Mouse (Mus musculus) frontal cortex, adult (tissue): ENCODE measurements around the gene Aifm3.
A peak's percentile ranks its signal among the peaks of the same experiment; 100 is the strongest.
"Not testable (repeated sequence)": the region's sequence is repeated elsewhere in the genome, so short reads cannot be mapped to it uniquely, and the experiment has no call there.

Experiments
- ATAC-seq: cut with Nextera tagmentation; 2 replicates; pipeline ENCODE4 v1.9.2; 2017; ENCODE audit warnings: mild to moderate bottlenecking, moderate library complexity, mixed read lengths; ENCODE audit not compliant: low TSS enrichment

Aifm3 gene

DNA sequence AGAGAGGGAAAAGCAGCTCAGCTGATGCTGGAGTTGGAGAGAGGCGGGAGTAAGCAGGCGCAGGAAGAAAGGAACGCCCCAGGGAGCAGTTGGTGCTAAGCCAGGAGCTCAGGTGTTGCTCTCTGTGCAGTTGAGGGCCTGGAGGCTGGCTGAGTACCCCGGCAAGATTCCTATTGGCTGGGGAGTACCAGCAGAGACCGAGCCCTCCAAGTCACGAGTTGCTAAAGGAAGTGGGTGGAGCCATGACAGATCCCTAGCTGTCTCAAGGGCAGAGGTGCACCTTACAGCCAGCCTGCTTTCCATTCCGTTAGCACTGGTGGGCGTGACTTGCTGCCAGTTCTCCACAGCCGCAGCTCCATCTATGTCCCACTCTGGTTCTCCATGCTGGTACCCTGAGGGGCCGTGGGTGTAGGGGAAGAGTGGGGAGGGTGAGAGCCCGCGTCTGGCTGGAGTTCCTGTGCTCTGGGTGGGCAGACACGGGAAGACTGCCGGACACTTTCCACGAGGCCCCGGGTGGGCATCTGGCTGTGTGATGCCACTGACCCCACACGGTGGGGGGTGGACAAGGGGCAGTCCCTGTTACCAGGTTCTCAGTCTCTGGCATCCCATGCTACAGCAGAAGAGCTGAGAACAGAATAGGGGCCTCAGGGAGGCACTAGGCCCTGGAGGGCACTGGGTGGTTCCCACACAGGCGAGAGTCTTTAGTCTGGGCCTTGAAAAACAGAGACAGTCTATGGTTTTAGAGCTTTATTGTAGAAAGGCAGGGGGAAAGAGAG, 64.7 kb downstream of the Aifm3 start:
- peak; percentile 64 for ATAC-seq

DNA sequence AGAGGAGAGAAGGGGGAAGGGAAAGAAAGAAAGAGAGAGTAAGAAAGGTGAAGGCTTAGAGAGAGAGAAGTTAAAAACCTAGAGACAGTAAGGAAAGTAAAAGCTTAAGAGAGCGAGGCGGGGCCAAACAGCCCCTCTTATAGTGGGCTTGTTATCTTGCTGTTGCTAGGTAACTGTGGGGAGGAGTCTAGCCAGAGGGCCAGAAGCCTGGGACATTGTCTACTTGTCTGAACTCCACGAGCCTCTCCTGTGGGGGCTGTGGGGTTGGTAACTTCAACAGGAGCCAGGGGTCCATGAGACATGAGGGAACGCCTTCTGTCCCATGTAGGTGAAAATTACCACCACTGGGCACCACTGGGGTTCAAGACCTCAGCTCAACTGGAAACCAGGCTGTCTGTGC, 65.3 kb downstream of the Aifm3 start:
- not testable (repeated sequence) for ATAC-seq

DNA sequence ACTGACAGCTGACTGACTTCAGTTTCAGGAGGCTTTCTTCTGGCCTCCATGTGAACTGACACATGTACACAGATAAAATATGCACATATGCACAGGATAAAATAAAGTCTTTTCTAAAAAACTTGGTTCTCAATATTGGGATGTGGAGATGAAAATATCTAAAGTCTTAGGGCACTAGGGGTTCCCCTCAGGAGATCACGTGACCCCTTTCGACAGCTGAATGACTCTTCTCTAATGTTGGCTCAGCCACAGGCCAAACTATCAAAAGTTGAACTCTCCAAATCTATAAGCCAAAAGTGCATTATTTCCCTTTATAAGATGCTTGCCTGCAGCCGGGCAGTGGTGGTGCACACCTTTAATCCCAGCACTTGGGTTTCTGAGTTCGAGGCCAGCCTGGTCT, 66.8 kb downstream of the Aifm3 start:
- no peak for ATAC-seq

DNA sequence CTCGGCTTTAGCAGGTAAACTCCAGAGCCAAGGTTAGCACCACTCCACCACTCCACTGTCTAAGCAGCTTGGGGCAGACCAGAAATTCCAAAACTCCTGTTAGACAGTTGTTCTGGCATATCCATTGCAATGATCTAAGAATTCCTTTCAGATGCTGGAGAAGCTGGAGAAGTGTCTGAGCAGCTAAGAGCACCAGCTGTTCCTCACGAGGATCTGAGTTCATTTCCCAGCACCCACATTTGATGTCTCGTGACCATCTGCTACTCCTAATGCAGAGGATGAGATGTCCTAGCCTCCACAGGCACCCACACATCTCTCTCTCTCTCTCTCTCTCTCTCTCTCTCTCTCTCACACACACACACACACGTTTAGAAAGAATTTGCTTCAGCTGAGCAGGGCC, 67.5 kb downstream of the Aifm3 start:
- no peak for ATAC-seq
